Mouse (Mus musculus) embryo, embryonic 11 days (tissue): ENCODE data around the gene Spata31d1b.

ENCODE experiments used
- DNase-seq: peaks from one replicate; pipeline ENCODE4 v3.0.0-alpha.2; 2015

Gene Spata31d1b

GRCm38 (mm10) chr13:59756906-59757305 is 44.8 kb downstream of the Spata31d1b start:
- DNase-seq = no peak

GRCm38 (mm10) chr13:59762791-59763190 is 50.7 kb downstream of the Spata31d1b start:
- DNase-seq = no peak

GRCm38 (mm10) chr13:59766786-59767515 is 54.9 kb downstream of the Spata31d1b start:
- DNase-seq = no peak

- no peak for DNase-seq
Measured at GRCm38 (mm10) chr13:59768531-59768930, 56.4 kb downstream of the Spata31d1b start.
